Mouse (Mus musculus) erythroblast, embryonic 14.5 days (primary cell): ENCODE measurements at regions not wholly inside any gene's neighbourhood (a gene's known extent, or its start where the extent isn't known, plus 50 kb on each side); places are given as distances from the start of the nearest gene placed in this dataset.

Source experiments
- GATA1 ChIP-seq: IDR thresholded peaks from 2 replicates; pipeline ENCODE4 v1.6.1; 2012; ENCODE audit warnings: low read length, inconsistent platforms, mixed read lengths
- TAL1 ChIP-seq: IDR thresholded peaks from 3 replicates; pipeline ENCODE4 v1.6.1; 2012; ENCODE audit warnings: low read length, inconsistent platforms, mixed read lengths

GRCm38 (mm10) chr17:51500751-51501150 lies 321.6 kb upstream of the Tbc1d5 start:
- TF ChIP-seq GATA1, result no peak
- TF ChIP-seq TAL1, result no peak
